ENCODE assay signal across 9 mouse cellular contexts in the genomic region with DNA sequence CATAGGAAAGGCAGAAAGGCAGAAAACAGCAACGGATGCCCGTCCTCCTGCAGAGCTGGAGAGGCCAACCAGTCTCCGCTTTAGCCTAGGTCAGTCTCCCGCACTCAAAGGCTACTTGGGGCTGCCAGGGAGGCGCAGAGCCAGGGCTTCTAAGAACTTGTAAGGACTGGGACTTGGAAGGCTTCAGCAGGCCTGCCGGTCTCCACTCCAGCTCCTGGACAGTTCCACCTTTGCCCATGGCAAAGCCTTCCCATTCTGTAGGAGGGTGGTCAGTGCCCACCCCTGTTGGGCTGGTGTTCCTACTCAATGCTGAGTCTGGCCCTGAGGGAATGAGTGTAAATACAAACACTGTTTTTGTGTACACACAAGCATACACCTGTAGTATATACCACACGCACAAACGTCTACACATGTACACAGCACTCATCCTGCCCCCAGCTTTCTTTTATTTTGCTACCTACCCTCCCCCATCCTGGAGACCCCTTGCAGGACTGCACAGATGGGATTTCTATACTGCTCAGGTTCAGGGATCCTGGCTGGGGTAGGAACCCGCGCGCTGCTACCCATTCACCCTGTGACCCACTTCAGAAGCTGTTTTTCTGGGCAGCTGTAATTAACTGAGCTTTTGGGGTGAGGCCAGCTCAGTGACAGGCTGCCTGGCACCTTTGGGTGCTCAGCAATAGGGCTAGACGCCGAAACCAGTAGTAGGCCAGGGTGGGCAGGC. TPM values are rescaled to one million over a fixed set of nuclear protein-coding genes. Genes with fewer than 3 reads are reported as not detected.
DNase-seq lines count a peak whose midpoint lies in the region; ATAC-seq and TF ChIP-seq lines count a peak whose summit lies in the region.
"Had no signal": no experiment of that assay in that cellular context is flagged by ENCODE, and none has a peak within 500 bp of the region (broad histone marks: within the 10 kb centered on the region; RNA-seq: fewer than 3 reads in every experiment).

No protein-coding gene starts in this region.

- TF ChIP-seq POLR2A in bone marrow, adult 2 months (IDR thresholded peaks at IDR 0.05; ENCODE audit: borderline replicate concordance, control insufficient read depth, low read depth, low read length) = no peak

- 56% methylated on average over 13 of the region's 13 CpGs for WGBS in kidney, embryonic 14.5 days
- WGBS in bone marrow, adult 2 months = 87% methylated on average over 13 of the region's 13 CpGs
- 58% methylated on average over 13 of the region's 13 CpGs for WGBS in neural tube, embryonic 13.5 days

- peaks cover 33% of the 10 kb centered on the region for H3K4me1 ChIP-seq in kidney, embryonic 14.5 days (ENCODE audit: control insufficient read depth, insufficient read depth, low read length)
- H3K4me1 ChIP-seq in bone marrow, adult 2 months (ENCODE audit: control insufficient read depth, insufficient read depth, low read length) = no peaks in the 10 kb centered on the region; the same call in 1 of the 2 replicates
- H3K4me1 ChIP-seq in neural tube, embryonic 13.5 days (replicated peaks) = peaks cover 38% of the 10 kb centered on the region

- intact Hi-C loops in gastrocnemius, postnatal 36 days (cut with DNase I) = loop anchor here (2.0 kb wide), 2 partner anchors 25 to 55 kb away; a partner anchor contains a TSS

- no peaks in the 10 kb centered on the region for H3K36me3 ChIP-seq in kidney, embryonic 14.5 days (ENCODE audit: control insufficient read depth, insufficient read depth, low read length)
- H3K36me3 ChIP-seq in neural tube, embryonic 13.5 days = no peaks in the 10 kb centered on the region
- H3K36me3 ChIP-seq: liver, embryonic 15.5 days had no signal

- H3K4me2 ChIP-seq in kidney, embryonic 14.5 days (replicated peaks; ENCODE audit: low read depth, low read length) = no peak overlapping the region
- peak overlapping the region; percentile 25; the same call in 1 of the 2 replicates for H3K4me2 ChIP-seq in neural tube, embryonic 13.5 days
- H3K4me2 ChIP-seq: liver, embryonic 15.5 days had no signal

- no peak for DNase-seq in kidney, adult 11 months
- DNase-seq in gastrocnemius, postnatal 36 days = peak; percentile 47 to 50
- DNase-seq in kidney, postnatal 10 days = peak; percentile 33
- no peak for DNase-seq in thymus, postnatal 4 days
- no peak for DNase-seq in layer of hippocampus, adult 11-12 months (ENCODE audit: low spot score)

- no peaks in the 10 kb centered on the region for H3K9me3 ChIP-seq in kidney, embryonic 14.5 days (ENCODE audit: control insufficient read depth, low read length)
- H3K9me3 ChIP-seq in neural tube, embryonic 13.5 days = no peaks in the 10 kb centered on the region
- H3K9me3 ChIP-seq: liver, embryonic 15.5 days had no signal

- peak; percentile 40; the same call in 1 of the 2 replicates for ATAC-seq in kidney, embryonic 14.5 days (ENCODE audit: low FRiP score, low TSS enrichment)
- ATAC-seq in neural tube, embryonic 13.5 days (ENCODE audit: low read depth) = no peak

- H3K27ac ChIP-seq in kidney, embryonic 14.5 days (ENCODE audit: low read depth, low read length) = peak overlapping the region; percentile 81; the same call in 1 of the 2 replicates
- H3K27ac ChIP-seq in bone marrow, adult 2 months (ENCODE audit: control insufficient read depth, insufficient read depth, low read depth, low read length, poor library complexity) = peak overlapping the region; percentile 10; the same call in 1 of the 2 replicates
- peak overlapping the region; percentile 43; the same call in 1 of the 2 replicates for H3K27ac ChIP-seq in neural tube, embryonic 13.5 days (replicated peaks)
- H3K27ac ChIP-seq: liver, embryonic 15.5 days had no signal

- H3K9ac ChIP-seq in kidney, embryonic 14.5 days (ENCODE audit: low read depth, low read length) = no peak overlapping the region
- no peak overlapping the region for H3K9ac ChIP-seq in neural tube, embryonic 13.5 days
- H3K9ac ChIP-seq: liver, embryonic 15.5 days had no signal

- H3K4me3 ChIP-seq in kidney, embryonic 14.5 days (ENCODE audit: low read length) = no peak overlapping the region
- no peak overlapping the region for H3K4me3 ChIP-seq in bone marrow, adult 2 months (replicated peaks; ENCODE audit: control insufficient read depth, low read depth, low read length)
- H3K4me3 ChIP-seq in neural tube, embryonic 13.5 days = no peak overlapping the region
- H3K4me3 ChIP-seq: liver, embryonic 15.5 days had no signal

- no peak for TF ChIP-seq CTCF in bone marrow, adult 2 months (IDR thresholded peaks at IDR 0.05; ENCODE audit: control insufficient read depth, insufficient read depth, low read length)

- no peaks in the 10 kb centered on the region for H3K27me3 ChIP-seq in kidney, embryonic 14.5 days (ENCODE audit: control insufficient read depth, insufficient read depth, low read length)
- H3K27me3 ChIP-seq in neural tube, embryonic 13.5 days = no peaks in the 10 kb centered on the region
- H3K27me3 ChIP-seq: liver, embryonic 15.5 days had no signal

RNA-seq across cellular contexts. Expression of a gene that starts 25.5 kb away (rescaled TPM):
- 19.6 and 26.1 TPM in 2 replicates for polyA plus RNA-seq in kidney, embryonic 14.5 days (2014; fragmentation: Nextera tagmentation; extraction: Ambion mirVana)
- 11.0 and 28.1 TPM in 2 replicates for polyA plus RNA-seq in bone marrow, adult 2 months (2011; ENCODE audit: insufficient read depth, insufficient read length, low replicate concordance, missing spikeins)
- total RNA-seq in gastrocnemius, postnatal 36 days (2021) = 10 to 100 TPM; 61.3 to 72.5 TPM
- 15.5 and 17.6 TPM in 2 replicates for polyA plus RNA-seq in neural tube, embryonic 13.5 days (2015; fragmentation: Nextera tagmentation; extraction: Ambion mirVana)

Comparison
In these comparisons a context has a peak if more than half of its experiments do, and no peak if none do; other contexts are left out.
1. DNase-seq: peak in gastrocnemius, postnatal 36 days (2 of 2) and kidney, postnatal 10 days (single experiment); none in kidney, adult 11 months (single experiment), thymus, postnatal 4 days (single experiment) and layer of hippocampus, adult 11-12 months (single experiment).
2. H3K27ac ChIP-seq: peak in every context shown above with its lines; median percentile 81 in kidney, embryonic 14.5 days; 43 in neural tube, embryonic 13.5 days; 10 in bone marrow, adult 2 months.